Mouse (Mus musculus): ENCODE data around the gene Ccdc126. TPM values are rescaled to one million over a fixed set of nuclear protein-coding genes. Genes with fewer than 3 reads are reported as not detected.

The Ccdc126 gene
- polyA plus RNA-seq, 1 experiment from 2014 or later, result 10.3 TPM

GRCm38 (mm10) chr6:49331369-49332059 is 12.4 kb downstream of the Ccdc126 start:
- ATAC-seq, result no peak
- 73% methylated on average over 5 of the region's 5 CpGs for WGBS
- Histone ChIP-seq H3K9me3 (ENCODE audit: control insufficient read depth, low read length) (no peaks in the 10 kb centered on the region), H3K27ac (ENCODE audit: low read length) (no peak overlapping the region), H3K27me3 (replicated peaks; ENCODE audit: control insufficient read depth, insufficient read depth, low read length) (no peaks in the 10 kb centered on the region), H3K4me1 (replicated peaks; ENCODE audit: control insufficient read depth, insufficient read depth, low read length) (no peaks in the 10 kb centered on the region), H3K9ac (replicated peaks; ENCODE audit: low read depth, low read length) (no peak overlapping the region), H3K4me3 (replicated peaks; ENCODE audit: low read length) (no peak overlapping the region), H3K4me2 (ENCODE audit: low read length) (no peak overlapping the region), H3K36me3 (ENCODE audit: control insufficient read depth, insufficient read depth) (no peaks in the 10 kb centered on the region)

- no peak for ATAC-seq
- Histone ChIP-seq H3K4me1 (replicated peaks; ENCODE audit: control insufficient read depth, insufficient read depth, low read length) (no peaks in the 10 kb centered on the region), H3K4me3 (replicated peaks; ENCODE audit: low read length) (no peak overlapping the region), H3K9ac (replicated peaks; ENCODE audit: low read depth, low read length) (no peak overlapping the region), H3K27ac (ENCODE audit: low read length) (no peak overlapping the region), H3K27me3 (replicated peaks; ENCODE audit: control insufficient read depth, insufficient read depth, low read length) (no peaks in the 10 kb centered on the region), H3K36me3 (ENCODE audit: control insufficient read depth, insufficient read depth) (no peaks in the 10 kb centered on the region), H3K4me2 (ENCODE audit: low read length) (no peak overlapping the region), H3K9me3 (ENCODE audit: control insufficient read depth, low read length) (no peaks in the 10 kb centered on the region)
- 66% methylated on average over 13 of the region's 13 CpGs for WGBS
These were observed 12.9 kb downstream of the Ccdc126 start for GRCm38 (mm10) chr6:49332060-49332370.

GRCm38 (mm10) chr6:49338566-49338965 is 19.5 kb downstream of the Ccdc126 start:
- Histone ChIP-seq H3K27ac (ENCODE audit: low read length) (no peak overlapping the region), H3K9ac (replicated peaks; ENCODE audit: low read depth, low read length) (no peak overlapping the region), H3K27me3 (replicated peaks; ENCODE audit: control insufficient read depth, insufficient read depth, low read length) (no peaks in the 10 kb centered on the region), H3K36me3 (ENCODE audit: control insufficient read depth, insufficient read depth) (no peaks in the 10 kb centered on the region), H3K9me3 (ENCODE audit: control insufficient read depth, low read length) (no peaks in the 10 kb centered on the region), H3K4me3 (replicated peaks; ENCODE audit: low read length) (no peak overlapping the region), H3K4me1 (replicated peaks; ENCODE audit: control insufficient read depth, insufficient read depth, low read length) (no peaks in the 10 kb centered on the region), H3K4me2 (ENCODE audit: low read length) (no peak overlapping the region)
- no peak for ATAC-seq
- 13% methylated on average over 9 of the region's 9 CpGs for WGBS

- WGBS, result 33% methylated on average over 6 of the region's 6 CpGs
- no peaks in the 10 kb centered on the region for H3K27me3 ChIP-seq (replicated peaks; ENCODE audit: control insufficient read depth, insufficient read depth, low read length)
- H3K4me1 ChIP-seq (replicated peaks; ENCODE audit: control insufficient read depth, insufficient read depth, low read length), result no peaks in the 10 kb centered on the region
- H3K4me3 ChIP-seq (replicated peaks; ENCODE audit: low read length), result no peak overlapping the region
- H3K9ac ChIP-seq (replicated peaks; ENCODE audit: low read depth, low read length), result no peak overlapping the region
- no peak overlapping the region for H3K4me2 ChIP-seq (ENCODE audit: low read length)
- no peak for ATAC-seq
- H3K36me3 ChIP-seq (ENCODE audit: control insufficient read depth, insufficient read depth), result no peaks in the 10 kb centered on the region
- no peaks in the 10 kb centered on the region for H3K9me3 ChIP-seq (ENCODE audit: control insufficient read depth, low read length)
- no peak overlapping the region for H3K27ac ChIP-seq (ENCODE audit: low read length)
These were observed 20.1 kb downstream of the Ccdc126 start for GRCm38 (mm10) chr6:49339145-49339544.

- H3K27me3 ChIP-seq (replicated peaks; ENCODE audit: control insufficient read depth, insufficient read depth, low read length), result no peaks in the 10 kb centered on the region
- no peak overlapping the region for H3K9ac ChIP-seq (replicated peaks; ENCODE audit: low read depth, low read length)
- no peaks in the 10 kb centered on the region for H3K9me3 ChIP-seq (ENCODE audit: control insufficient read depth, low read length)
- H3K4me3 ChIP-seq (replicated peaks; ENCODE audit: low read length), result no peak overlapping the region
- ATAC-seq, result no peak
- no peak overlapping the region for H3K27ac ChIP-seq (ENCODE audit: low read length)
- no peaks in the 10 kb centered on the region for H3K36me3 ChIP-seq (ENCODE audit: control insufficient read depth, insufficient read depth)
- WGBS, result 76% methylated on average over 14 of the region's 14 CpGs
- no peak overlapping the region for H3K4me2 ChIP-seq (ENCODE audit: low read length)
- H3K4me1 ChIP-seq (replicated peaks; ENCODE audit: control insufficient read depth, insufficient read depth, low read length), result no peaks in the 10 kb centered on the region
These were observed 24.8 kb downstream of the Ccdc126 start for GRCm38 (mm10) chr6:49343737-49344469.

- Histone ChIP-seq H3K36me3 (ENCODE audit: control insufficient read depth, insufficient read depth) (no peaks in the 10 kb centered on the region), H3K27ac (ENCODE audit: low read length) (no peak overlapping the region), H3K4me1 (replicated peaks; ENCODE audit: control insufficient read depth, insufficient read depth, low read length) (no peaks in the 10 kb centered on the region), H3K9me3 (ENCODE audit: control insufficient read depth, low read length) (no peaks in the 10 kb centered on the region), H3K9ac (replicated peaks; ENCODE audit: low read depth, low read length) (no peak overlapping the region), H3K27me3 (replicated peaks; ENCODE audit: control insufficient read depth, insufficient read depth, low read length) (no peaks in the 10 kb centered on the region), H3K4me3 (replicated peaks; ENCODE audit: low read length) (no peak overlapping the region), H3K4me2 (ENCODE audit: low read length) (no peak overlapping the region)
- no peak for ATAC-seq
- WGBS, result 92% methylated on average over 7 of the region's 7 CpGs
These were observed 30.8 kb downstream of the Ccdc126 start for GRCm38 (mm10) chr6:49349826-49350225.

GRCm38 (mm10) chr6:49354613-49355012 is 35.5 kb downstream of the Ccdc126 start:
- ATAC-seq, result no peak
- WGBS, result 94% methylated on average over 3 of the region's 3 CpGs
- Histone ChIP-seq H3K36me3 (ENCODE audit: control insufficient read depth, insufficient read depth) (no peaks in the 10 kb centered on the region), H3K27ac (ENCODE audit: low read length) (no peak overlapping the region), H3K4me2 (ENCODE audit: low read length) (no peak overlapping the region), H3K9ac (replicated peaks; ENCODE audit: low read depth, low read length) (no peak overlapping the region), H3K27me3 (replicated peaks; ENCODE audit: control insufficient read depth, insufficient read depth, low read length) (no peaks in the 10 kb centered on the region), H3K4me3 (replicated peaks; ENCODE audit: low read length) (no peak overlapping the region), H3K4me1 (replicated peaks; ENCODE audit: control insufficient read depth, insufficient read depth, low read length) (no peaks in the 10 kb centered on the region), H3K9me3 (ENCODE audit: control insufficient read depth, low read length) (no peaks in the 10 kb centered on the region)

- H3K27me3 ChIP-seq (replicated peaks; ENCODE audit: control insufficient read depth, insufficient read depth, low read length), result no peaks in the 10 kb centered on the region
- H3K4me1 ChIP-seq (replicated peaks; ENCODE audit: control insufficient read depth, insufficient read depth, low read length), result no peaks in the 10 kb centered on the region
- H3K9me3 ChIP-seq (ENCODE audit: control insufficient read depth, low read length), result no peaks in the 10 kb centered on the region
- H3K9ac ChIP-seq (replicated peaks; ENCODE audit: low read depth, low read length), result no peak overlapping the region
- H3K4me3 ChIP-seq (replicated peaks; ENCODE audit: low read length), result no peak overlapping the region
- no peaks in the 10 kb centered on the region for H3K36me3 ChIP-seq (ENCODE audit: control insufficient read depth, insufficient read depth)
- ATAC-seq, result no peak
- WGBS, result 73% methylated on average over 4 of the region's 4 CpGs
- no peak overlapping the region for H3K27ac ChIP-seq (ENCODE audit: low read length)
- H3K4me2 ChIP-seq (ENCODE audit: low read length), result no peak overlapping the region
These were observed 36.1 kb downstream of the Ccdc126 start for GRCm38 (mm10) chr6:49355171-49355570.

- no peak overlapping the region for H3K4me3 ChIP-seq (replicated peaks; ENCODE audit: low read length)
- H3K27ac ChIP-seq (ENCODE audit: low read length), result no peak overlapping the region
- H3K4me2 ChIP-seq (ENCODE audit: low read length), result no peak overlapping the region
- H3K4me1 ChIP-seq (replicated peaks; ENCODE audit: control insufficient read depth, insufficient read depth, low read length), result no peaks in the 10 kb centered on the region
- H3K9ac ChIP-seq (replicated peaks; ENCODE audit: low read depth, low read length), result no peak overlapping the region
- no peaks in the 10 kb centered on the region for H3K36me3 ChIP-seq (ENCODE audit: control insufficient read depth, insufficient read depth)
- no peaks in the 10 kb centered on the region for H3K9me3 ChIP-seq (ENCODE audit: control insufficient read depth, low read length)
- no peaks in the 10 kb centered on the region for H3K27me3 ChIP-seq (replicated peaks; ENCODE audit: control insufficient read depth, insufficient read depth, low read length)
- no peak for ATAC-seq
These were observed 41.3 kb downstream of the Ccdc126 start for GRCm38 (mm10) chr6:49360420-49360819.

Measured in forebrain, embryonic 16.5 days (tissue).